Mouse (Mus musculus): ENCODE data around the gene Mbtps1. TPM values are rescaled to one million over a fixed set of nuclear protein-coding genes. Genes with fewer than 3 reads are reported as not detected.

The Mbtps1 gene
- polyA plus RNA-seq, 1 experiment from 2014 or later, result 92.4 TPM

DNA sequence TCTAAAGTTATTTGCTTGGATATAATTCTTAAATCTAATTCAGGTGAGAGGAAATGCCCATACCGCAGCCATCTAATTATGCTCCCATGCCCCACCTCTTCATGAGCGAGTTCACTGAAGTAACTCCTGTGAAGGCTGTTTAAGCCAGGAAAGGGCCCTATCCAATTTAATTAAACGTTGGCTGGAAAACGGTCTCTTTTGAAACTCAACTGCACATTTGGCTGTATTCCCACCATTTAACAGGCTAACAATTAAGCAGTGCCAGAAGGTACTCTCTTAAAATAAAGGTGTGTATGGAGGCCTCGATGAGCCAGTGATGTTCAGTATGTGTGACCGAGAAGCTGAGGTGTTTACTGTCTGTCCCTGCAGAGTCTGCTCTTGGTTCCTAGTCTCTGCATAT is 2.7 kb downstream of the Mbtps1 start:
- no peak for ATAC-seq (ENCODE audit: low FRiP score)
- WGBS, result 74% methylated on average over 6 of the region's 6 CpGs
- Histone ChIP-seq H3K4me3 (replicated peaks) (no peak overlapping the region), H3K4me2 (no peak overlapping the region), H3K36me3 (replicated peaks) (no peaks in the 10 kb centered on the region), H3K9ac (no peak overlapping the region), H3K27ac (no peak overlapping the region), H3K4me1 (peaks cover 38% of the 10 kb centered on the region), H3K27me3 (no peaks in the 10 kb centered on the region), H3K9me3 (no peaks in the 10 kb centered on the region)

DNA sequence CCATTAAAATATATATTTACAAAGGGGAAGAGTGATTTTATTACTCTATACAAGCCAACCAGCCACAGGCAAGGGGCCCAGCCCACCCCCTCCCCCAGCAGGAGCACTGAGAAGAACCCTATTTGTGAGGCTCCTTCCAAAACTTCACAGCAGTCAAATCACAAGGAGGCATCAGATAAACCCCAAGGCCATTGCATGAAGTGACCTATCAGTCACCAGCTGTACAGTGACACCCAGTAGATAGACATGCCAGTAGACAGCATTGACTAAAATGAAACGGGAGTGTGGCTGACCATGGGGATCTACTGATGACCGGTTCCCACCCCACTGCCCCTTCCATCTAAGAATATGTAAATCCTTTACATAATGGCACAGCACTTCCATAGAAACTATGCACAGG is 5.6 kb downstream of the Mbtps1 start:
- H3K4me1 ChIP-seq, result peaks cover 33% of the 10 kb centered on the region
- H3K9me3 ChIP-seq, result no peaks in the 10 kb centered on the region
- no peak overlapping the region for H3K4me3 ChIP-seq (replicated peaks)
- no peak for ATAC-seq (ENCODE audit: low FRiP score)
- no peaks in the 10 kb centered on the region for H3K27me3 ChIP-seq
- no peak overlapping the region for H3K27ac ChIP-seq
- H3K36me3 ChIP-seq (replicated peaks), result no peaks in the 10 kb centered on the region
- no peak overlapping the region for H3K9ac ChIP-seq
- 83% methylated on average over 2 of the region's 2 CpGs for WGBS
- no peak overlapping the region for H3K4me2 ChIP-seq

DNA sequence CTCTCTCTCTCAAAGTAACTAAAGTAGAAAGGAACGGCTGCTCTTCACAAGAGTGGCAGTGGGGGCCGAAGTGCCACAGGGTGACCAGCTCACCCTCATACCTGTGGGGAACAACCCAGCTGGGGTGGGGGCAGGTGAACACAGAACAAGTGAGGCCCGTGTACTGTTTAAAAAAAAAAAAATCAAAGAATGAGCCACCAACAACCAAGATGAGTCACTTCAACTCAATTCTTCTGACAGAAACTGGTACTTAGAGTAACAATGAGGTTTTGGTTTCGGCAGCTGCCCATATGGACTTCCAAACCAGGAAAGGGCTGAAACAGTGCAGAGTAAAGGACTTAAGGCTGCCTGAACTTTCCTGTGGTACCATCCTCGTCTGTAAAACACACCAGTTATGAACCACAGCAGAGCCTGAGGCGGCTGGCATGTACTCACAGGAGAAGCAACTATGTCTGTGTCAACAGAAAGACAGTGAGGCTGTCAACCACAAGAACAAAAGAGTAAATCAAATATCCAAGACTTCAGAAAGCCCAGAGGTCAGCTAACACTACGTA is 9.9 kb downstream of the Mbtps1 start:
- H3K4me2 ChIP-seq, result no peak overlapping the region
- H3K9ac ChIP-seq, result no peak overlapping the region
- H3K36me3 ChIP-seq (replicated peaks), result peaks cover 36% of the 10 kb centered on the region
- ATAC-seq (ENCODE audit: low FRiP score), result no peak
- H3K9me3 ChIP-seq, result no peaks in the 10 kb centered on the region
- WGBS, result 84% methylated on average over 7 of the region's 7 CpGs
- no peak overlapping the region for H3K27ac ChIP-seq
- peaks cover under 1% of the 10 kb centered on the region; the same call in 1 of the 2 replicates for H3K4me1 ChIP-seq
- H3K27me3 ChIP-seq, result no peaks in the 10 kb centered on the region
- H3K4me3 ChIP-seq (replicated peaks), result no peak overlapping the region

DNA sequence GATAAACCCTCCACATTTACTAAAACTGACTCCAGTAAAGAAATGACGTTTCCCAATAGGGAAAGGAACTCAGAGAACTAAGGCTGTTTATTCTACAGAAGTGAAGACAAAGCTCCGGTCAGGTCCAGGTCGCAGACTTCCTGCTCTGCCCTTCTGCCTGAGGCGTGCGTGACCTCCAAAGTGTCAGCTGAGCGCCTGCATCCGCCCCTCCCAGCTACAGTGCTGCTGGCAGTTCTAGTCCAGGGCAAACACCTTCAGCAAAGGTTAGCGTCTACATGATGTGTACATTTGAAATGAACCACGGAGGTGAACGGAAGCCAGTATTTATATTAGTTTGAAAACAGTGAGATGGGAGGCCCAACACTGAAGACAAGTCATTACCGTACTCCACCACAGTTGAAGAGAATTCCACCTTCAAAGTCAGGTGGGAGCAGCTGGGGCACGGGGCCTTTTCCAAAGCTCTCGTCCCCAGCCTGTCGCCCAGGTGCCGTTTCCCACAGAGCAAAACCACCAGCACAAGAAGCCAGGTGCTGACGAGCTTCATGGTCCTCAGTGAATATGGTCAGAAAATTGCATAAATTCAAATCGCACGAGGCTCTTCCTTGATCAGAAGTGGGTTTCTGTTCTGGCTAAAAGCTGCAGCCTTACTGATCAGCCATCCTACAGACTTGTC is 11.4 kb downstream of the Mbtps1 start:
- Histone ChIP-seq H3K36me3 (replicated peaks) (peaks cover 50% of the 10 kb centered on the region), H3K4me1 (no peaks in the 10 kb centered on the region), H3K9me3 (no peaks in the 10 kb centered on the region), H3K4me3 (replicated peaks) (no peak overlapping the region), H3K9ac (no peak overlapping the region), H3K27me3 (no peaks in the 10 kb centered on the region), H3K27ac (no peak overlapping the region), H3K4me2 (no peak overlapping the region)
- 90% methylated on average over 18 of the region's 18 CpGs for WGBS
- ATAC-seq (ENCODE audit: low FRiP score), result no peak

DNA sequence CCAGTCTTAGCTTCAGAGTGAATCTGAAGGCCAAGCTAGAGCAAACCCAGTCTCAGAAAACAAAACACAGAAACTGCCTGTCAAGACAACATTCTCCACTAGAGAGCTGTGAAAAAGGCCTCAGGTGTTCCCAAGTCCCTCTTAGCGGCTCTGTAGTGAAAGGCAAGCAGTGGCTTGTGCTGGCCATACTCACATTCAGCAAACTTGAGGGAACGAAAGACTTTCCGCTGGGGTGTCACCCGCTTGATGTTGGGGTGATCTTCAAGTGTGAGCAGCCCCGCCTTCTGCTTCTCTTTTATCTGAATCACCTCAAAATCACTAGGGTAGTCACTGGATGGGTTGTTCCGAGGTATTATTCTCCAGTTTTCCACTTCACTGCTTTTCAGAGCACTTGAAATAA is 12.7 kb downstream of the Mbtps1 start:
- peaks cover 64% of the 10 kb centered on the region for H3K36me3 ChIP-seq (replicated peaks)
- no peaks in the 10 kb centered on the region for H3K4me1 ChIP-seq
- 88% methylated on average over 6 of the region's 6 CpGs for WGBS

DNA sequence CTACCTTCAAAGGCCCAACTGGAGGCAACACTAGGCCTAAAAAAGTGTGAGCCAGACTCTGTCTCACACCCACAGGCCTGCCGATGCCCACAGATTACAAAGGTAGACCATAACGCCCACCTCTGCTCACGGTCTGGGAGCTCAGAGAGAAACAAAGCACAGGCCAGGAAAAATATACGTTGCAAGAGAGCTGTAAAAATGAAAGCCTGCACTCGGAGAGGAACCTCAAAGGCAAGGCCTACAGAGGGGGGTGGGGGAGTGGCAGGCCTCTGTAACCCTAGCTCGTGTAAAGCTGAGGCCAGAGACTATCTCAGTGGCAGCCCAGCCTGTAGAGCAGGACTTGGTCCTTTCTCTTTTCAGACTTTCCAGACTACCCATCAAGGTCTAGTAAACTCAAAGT is 13.4 kb downstream of the Mbtps1 start:
- no peaks in the 10 kb centered on the region for H3K9me3 ChIP-seq
- no peak for ATAC-seq (ENCODE audit: low FRiP score)
- H3K4me3 ChIP-seq (replicated peaks), result no peak overlapping the region
- peaks cover 70% of the 10 kb centered on the region for H3K36me3 ChIP-seq (replicated peaks)
- 81% methylated on average over 6 of the region's 6 CpGs for WGBS
- no peaks in the 10 kb centered on the region for H3K27me3 ChIP-seq
- no peak overlapping the region for H3K27ac ChIP-seq
- no peak overlapping the region for H3K4me2 ChIP-seq
- no peak overlapping the region for H3K9ac ChIP-seq
- H3K4me1 ChIP-seq, result no peaks in the 10 kb centered on the region

More for the DNA sequence above, 12.7 kb downstream of the Mbtps1 start:
- no peak for ATAC-seq (ENCODE audit: low FRiP score)
- H3K4me2 ChIP-seq, result no peak overlapping the region
- no peak overlapping the region for H3K9ac ChIP-seq
- no peak overlapping the region for H3K27ac ChIP-seq
- no peaks in the 10 kb centered on the region for H3K27me3 ChIP-seq
- no peaks in the 10 kb centered on the region for H3K9me3 ChIP-seq
- H3K4me3 ChIP-seq (replicated peaks), result no peak overlapping the region

DNA sequence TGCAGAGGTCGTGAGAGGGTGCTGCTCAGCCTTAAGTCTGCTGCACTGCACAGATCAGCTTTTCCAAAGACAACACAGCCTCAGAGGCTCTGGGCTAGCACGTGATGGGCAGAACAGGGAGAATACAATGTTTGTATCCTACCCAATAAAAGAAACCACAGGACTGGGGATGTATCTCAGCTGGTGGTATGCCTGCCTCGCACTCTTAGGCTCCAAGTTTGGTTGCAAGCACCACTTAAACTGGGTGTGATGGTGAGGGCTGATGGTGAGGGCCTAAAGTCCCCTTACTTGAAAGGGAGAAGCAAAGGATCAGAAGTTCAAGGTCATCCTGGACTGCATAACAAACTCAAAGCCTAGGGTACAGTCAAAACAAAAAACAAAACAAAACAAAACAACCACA is 13.9 kb downstream of the Mbtps1 start:
- 85% methylated on average over 3 of the region's 3 CpGs for WGBS

DNA sequence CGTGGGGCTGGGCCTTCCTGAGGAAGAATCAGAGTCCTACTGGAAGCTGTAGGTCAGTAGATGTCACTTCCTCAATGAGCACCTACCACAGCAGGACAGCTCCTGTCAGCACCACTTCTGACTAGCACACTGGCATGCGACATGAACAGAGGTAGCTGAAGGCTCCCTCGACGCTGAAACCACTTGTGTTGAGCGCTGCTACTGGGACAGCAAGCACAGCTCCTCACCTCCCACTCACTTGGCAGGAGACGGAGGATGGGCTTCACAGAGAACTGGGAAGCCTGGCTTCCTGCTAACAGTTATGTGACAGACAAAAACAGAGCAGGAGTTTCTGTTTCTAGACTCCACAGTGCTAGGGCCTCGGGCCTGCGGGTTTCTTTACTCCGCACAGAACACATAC is 26.6 kb downstream of the Mbtps1 start:
- no peak overlapping the region for H3K4me3 ChIP-seq (replicated peaks)
- no peak overlapping the region for H3K27ac ChIP-seq
- H3K9me3 ChIP-seq, result no peaks in the 10 kb centered on the region
- H3K4me1 ChIP-seq, result peaks cover 7% of the 10 kb centered on the region; the same call in 1 of the 2 replicates
- no peak overlapping the region for H3K9ac ChIP-seq
- H3K27me3 ChIP-seq, result no peaks in the 10 kb centered on the region
- H3K36me3 ChIP-seq (replicated peaks), result peaks cover 99% of the 10 kb centered on the region
- no peak for ATAC-seq (ENCODE audit: low FRiP score)
- no peak overlapping the region for H3K4me2 ChIP-seq
- 90% methylated on average over 9 of the region's 9 CpGs for WGBS

More for the DNA sequence above, 13.9 kb downstream of the Mbtps1 start:
- H3K4me2 ChIP-seq, result no peak overlapping the region
- H3K4me3 ChIP-seq (replicated peaks), result no peak overlapping the region
- H3K9me3 ChIP-seq, result no peaks in the 10 kb centered on the region
- no peak for ATAC-seq (ENCODE audit: low FRiP score)
- H3K9ac ChIP-seq, result no peak overlapping the region
- H3K27me3 ChIP-seq, result no peaks in the 10 kb centered on the region
- no peaks in the 10 kb centered on the region for H3K4me1 ChIP-seq
- peaks cover 76% of the 10 kb centered on the region for H3K36me3 ChIP-seq (replicated peaks)
- H3K27ac ChIP-seq, result no peak overlapping the region

DNA sequence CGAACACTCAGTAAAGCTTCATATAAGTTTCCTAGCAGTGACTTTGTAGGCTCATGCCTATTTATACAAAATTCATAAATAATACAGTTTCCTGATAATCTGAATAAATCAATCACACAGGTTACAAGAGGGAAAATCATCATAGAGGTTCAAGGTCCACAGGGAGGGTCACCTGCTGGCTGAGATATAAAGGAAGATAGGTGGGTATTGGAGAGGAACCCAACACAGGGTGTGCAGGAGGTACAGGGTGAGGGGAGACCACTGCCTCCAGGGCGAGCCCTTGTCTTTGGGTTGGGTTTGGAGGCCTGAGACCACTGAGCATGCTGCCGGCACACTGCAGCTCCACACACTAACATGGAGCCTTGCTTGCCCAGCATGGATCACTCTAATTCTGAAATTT is 27.1 kb downstream of the Mbtps1 start:
- H3K4me3 ChIP-seq (replicated peaks), result no peak overlapping the region
- H3K27ac ChIP-seq, result no peak overlapping the region
- H3K4me2 ChIP-seq, result no peak overlapping the region
- no peaks in the 10 kb centered on the region for H3K9me3 ChIP-seq
- H3K9ac ChIP-seq, result no peak overlapping the region
- H3K4me1 ChIP-seq, result peaks cover 7% of the 10 kb centered on the region; the same call in 1 of the 2 replicates
- H3K27me3 ChIP-seq, result no peaks in the 10 kb centered on the region
- no peak for ATAC-seq (ENCODE audit: low FRiP score)
- 93% methylated on average over 3 of the region's 3 CpGs for WGBS
- peaks cover 99% of the 10 kb centered on the region for H3K36me3 ChIP-seq (replicated peaks)

DNA sequence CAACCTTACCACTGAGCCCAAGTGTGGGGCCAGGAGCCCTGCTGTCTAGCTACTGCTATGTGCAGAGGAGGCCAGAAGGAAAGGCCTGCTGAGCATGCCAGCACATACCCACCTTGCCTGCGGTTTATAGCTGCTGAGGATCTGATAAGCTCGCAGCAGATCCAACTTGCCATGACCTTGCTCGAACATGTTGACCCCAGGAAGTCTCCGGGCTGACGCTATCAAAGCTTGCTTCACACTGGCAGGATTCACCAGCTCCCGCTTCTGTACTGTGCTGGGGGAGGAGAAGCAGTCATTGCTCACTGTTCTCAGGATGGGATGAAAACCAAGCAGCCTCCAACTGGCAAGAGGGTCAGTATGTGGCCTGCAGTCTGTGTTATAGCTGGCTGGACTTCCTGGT is 27.6 kb downstream of the Mbtps1 start:
- ATAC-seq (ENCODE audit: low FRiP score), result no peak
- no peak overlapping the region for H3K9ac ChIP-seq
- H3K4me2 ChIP-seq, result no peak overlapping the region
- no peaks in the 10 kb centered on the region for H3K27me3 ChIP-seq
- 97% methylated on average over 6 of the region's 6 CpGs for WGBS
- H3K4me1 ChIP-seq, result peaks cover 7% of the 10 kb centered on the region; the same call in 1 of the 2 replicates
- H3K9me3 ChIP-seq, result no peaks in the 10 kb centered on the region
- H3K36me3 ChIP-seq (replicated peaks), result peaks cover 94% of the 10 kb centered on the region
- no peak overlapping the region for H3K4me3 ChIP-seq (replicated peaks)
- H3K27ac ChIP-seq, result no peak overlapping the region

DNA sequence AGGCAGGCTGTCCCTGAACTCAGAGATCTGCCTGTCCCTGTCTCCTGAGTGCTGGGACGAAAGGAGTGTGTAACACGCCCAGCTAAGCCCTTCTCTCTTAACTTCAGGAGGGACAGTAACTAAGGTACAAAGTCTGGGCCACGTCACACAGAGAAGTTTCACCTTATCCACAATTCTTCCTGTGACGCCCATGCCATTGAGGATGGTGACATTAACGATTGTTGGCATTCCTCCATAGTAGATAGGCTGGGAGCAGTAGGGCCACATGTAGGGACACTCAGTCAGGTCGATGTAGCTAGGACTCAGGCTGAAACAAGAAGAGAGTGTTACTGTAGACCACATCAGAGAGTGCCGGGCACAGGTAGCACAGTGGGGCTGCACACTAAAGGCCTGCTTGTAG is 29.8 kb downstream of the Mbtps1 start:
- no peaks in the 10 kb centered on the region for H3K27me3 ChIP-seq
- no peak overlapping the region for H3K4me2 ChIP-seq
- H3K9ac ChIP-seq, result no peak overlapping the region
- no peak overlapping the region for H3K27ac ChIP-seq
- 93% methylated on average over 7 of the region's 7 CpGs for WGBS
- no peak overlapping the region for H3K4me3 ChIP-seq (replicated peaks)
- no peak for ATAC-seq (ENCODE audit: low FRiP score)
- no peaks in the 10 kb centered on the region for H3K9me3 ChIP-seq
- no peaks in the 10 kb centered on the region; the same call in 1 of the 2 replicates for H3K4me1 ChIP-seq
- H3K36me3 ChIP-seq (replicated peaks), result peaks cover 94% of the 10 kb centered on the region

DNA sequence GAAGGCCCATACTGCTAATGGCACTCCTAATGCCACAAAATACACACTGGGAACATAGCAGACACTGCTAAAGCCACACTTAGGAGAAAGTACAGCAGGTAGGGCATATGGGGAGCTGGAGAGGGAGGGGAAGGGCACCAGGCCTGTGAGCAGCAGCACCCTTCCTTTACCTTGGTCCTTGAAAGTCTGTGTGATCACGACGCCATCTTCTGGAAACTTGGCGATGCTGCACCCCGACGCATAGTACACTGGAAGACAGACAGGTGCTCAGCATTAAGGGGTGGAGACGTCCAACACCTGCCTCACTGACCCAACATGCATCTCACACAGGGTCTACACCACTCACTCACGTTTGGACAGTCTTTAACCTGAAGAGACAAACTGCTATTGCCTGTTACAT is 38.4 kb downstream of the Mbtps1 start:
- Histone ChIP-seq H3K4me3 (replicated peaks) (no peak overlapping the region), H3K27ac (no peak overlapping the region), H3K4me2 (no peak overlapping the region), H3K4me1 (peaks cover 15% of the 10 kb centered on the region), H3K9me3 (no peaks in the 10 kb centered on the region), H3K9ac (no peak overlapping the region), H3K36me3 (replicated peaks) (peaks cover 97% of the 10 kb centered on the region), H3K27me3 (no peaks in the 10 kb centered on the region)
- no peak for ATAC-seq (ENCODE audit: low FRiP score)
- WGBS, result 73% methylated on average over 7 of the region's 7 CpGs

DNA sequence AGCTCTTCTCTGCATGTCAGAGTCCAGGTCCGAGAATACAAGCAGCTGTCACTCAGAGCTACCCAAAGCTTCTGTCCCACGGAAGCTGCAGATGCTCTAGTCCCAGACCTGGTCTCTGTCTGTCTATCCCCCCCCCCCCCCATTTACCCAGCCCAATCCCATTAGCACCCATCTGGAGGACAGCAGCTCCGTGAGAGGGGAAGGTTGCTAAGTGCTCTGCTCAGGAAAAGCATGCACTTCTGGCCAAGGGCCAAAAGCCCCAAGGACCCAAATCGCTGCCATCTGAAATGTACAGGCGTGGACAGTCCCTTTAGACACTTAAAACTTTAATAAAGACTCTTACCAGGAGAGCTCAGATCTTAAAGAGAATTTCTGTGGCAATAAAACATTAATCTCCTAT is 41.9 kb downstream of the Mbtps1 start:
- H3K36me3 ChIP-seq (replicated peaks), result peaks cover 99% of the 10 kb centered on the region
- no peak overlapping the region for H3K4me2 ChIP-seq
- no peak for ATAC-seq (ENCODE audit: low FRiP score)
- H3K4me3 ChIP-seq (replicated peaks), result no peak overlapping the region
- no peaks in the 10 kb centered on the region for H3K9me3 ChIP-seq
- WGBS, result 79% methylated on average over 5 of the region's 5 CpGs
- H3K27ac ChIP-seq, result no peak overlapping the region
- H3K9ac ChIP-seq, result no peak overlapping the region
- no peaks in the 10 kb centered on the region for H3K27me3 ChIP-seq
- H3K4me1 ChIP-seq, result peaks cover 15% of the 10 kb centered on the region
